Mouse (Mus musculus) layer of hippocampus, postnatal 14 days (tissue): Measurements from ENCODE around the gene D630003M21Rik. TPM values are rescaled to one million over a fixed set of nuclear protein-coding genes. Genes with fewer than 3 reads are reported as not detected.

ENCODE experiments used
- DNase-seq, 2 experiments: peaks; one replicate each; pipeline ENCODE4 v3.0.0; 2021 to 2022; ENCODE audit warnings: low spot score in 2 of 2, mixed read lengths in 1 of 2
- total RNA-seq, 2 experiments: library from RNA; stranded (reverse); gene quantifications; 2 replicates each; pipeline ENCODE4 v1.2.3; 2021

Gene D630003M21Rik
- total RNA-seq, 2 experiments from 2014 or later: 4.7 to 4.9 TPM

DNA sequence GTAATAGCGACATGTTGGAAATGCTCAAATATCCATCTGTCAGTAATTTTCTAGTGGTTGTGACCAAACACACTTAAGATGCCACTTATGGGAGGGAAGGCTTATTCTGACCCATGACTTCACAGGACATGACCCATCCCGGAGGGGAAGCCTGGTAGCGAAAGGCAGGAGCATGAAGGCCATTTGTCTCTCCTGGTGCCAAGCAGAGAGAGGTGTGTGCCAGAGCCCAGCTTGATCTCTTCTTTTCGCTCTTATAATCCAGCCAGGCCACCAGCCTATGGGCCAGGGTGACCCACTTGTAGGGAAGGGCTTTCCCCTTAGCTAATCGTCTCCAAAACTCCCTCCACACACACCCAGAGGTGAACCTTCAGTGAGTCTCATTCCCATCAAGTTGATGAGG is 9.1 kb upstream of the D630003M21Rik start:
- DNase-seq: no peak

DNA sequence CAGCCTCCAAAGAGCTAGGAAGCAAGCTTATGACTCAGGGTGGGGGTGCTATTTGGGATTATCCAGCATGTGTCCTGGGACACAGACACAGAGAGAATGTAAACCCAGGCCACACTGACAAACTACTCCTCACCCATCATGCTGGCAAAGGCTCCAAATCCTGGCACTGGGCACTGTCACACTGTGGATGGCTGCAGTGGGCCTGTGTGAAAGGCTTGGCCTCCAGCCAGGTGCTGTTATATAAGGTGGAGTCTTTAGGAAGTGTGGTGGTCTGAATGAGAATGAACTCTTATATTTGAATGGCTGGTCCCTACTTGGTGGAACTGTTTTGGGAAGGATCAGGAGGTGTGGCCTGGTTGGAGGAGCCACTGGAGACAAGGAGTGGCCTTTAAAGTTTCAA is 7.7 kb upstream of the D630003M21Rik start:
- DNase-seq: no peak

GRCm38 (mm10) chr2:158233106-158233505 is 4.1 kb upstream of the D630003M21Rik start:
- no peak for DNase-seq

GRCm38 (mm10) chr2:158232414-158232813 is 3.4 kb upstream of the D630003M21Rik start:
- no peak for DNase-seq

- DNase-seq: no peak
Observed at GRCm38 (mm10) chr2:158231071-158231470, 2.0 kb upstream of the D630003M21Rik start.

DNA sequence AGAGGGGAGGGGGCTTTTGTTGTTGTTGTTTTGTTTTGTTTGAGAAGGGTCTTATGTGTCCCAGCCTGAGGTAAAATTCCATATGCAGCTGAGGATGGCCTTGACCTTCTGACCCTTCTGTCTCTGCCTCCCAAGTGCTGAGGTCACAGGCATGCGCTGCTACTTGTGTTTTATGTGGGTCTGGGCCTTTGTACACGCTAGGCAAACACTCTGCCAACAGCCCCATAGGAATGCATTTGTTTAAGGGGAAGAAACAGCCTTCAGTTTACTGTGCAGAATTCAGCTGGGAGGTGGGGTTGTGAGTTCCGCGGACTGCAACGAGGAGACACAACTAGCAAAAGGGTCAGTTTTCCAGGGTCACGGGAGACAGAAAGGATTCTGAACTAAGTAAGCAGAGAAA is 1.6 kb upstream of the D630003M21Rik start:
- DNase-seq: no peak

DNA sequence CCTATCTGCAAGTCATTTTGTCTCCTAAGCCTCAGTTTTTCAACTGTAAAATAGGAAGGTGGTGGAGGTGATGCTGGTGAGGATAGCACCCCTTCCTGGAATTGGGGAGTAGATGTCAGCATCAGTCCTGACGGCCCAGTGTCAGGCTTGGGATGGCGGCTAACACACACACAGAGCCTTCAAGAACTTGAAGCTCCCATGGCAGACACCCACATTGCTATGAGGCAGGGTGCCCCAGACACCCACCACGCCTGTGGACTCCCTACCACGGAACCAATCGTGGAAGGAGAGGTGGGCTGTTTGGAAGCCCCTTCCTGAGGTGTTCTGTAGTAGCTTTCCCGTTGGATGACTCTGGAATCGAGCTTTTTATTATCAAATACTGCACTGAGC is 476 bp upstream of the D630003M21Rik start:
- no peak for DNase-seq

GRCm38 (mm10) chr2:158225301-158225700 is 3.7 kb downstream of the D630003M21Rik start:
- no peak for DNase-seq

GRCm38 (mm10) chr2:158223497-158223896 is 5.5 kb downstream of the D630003M21Rik start:
- no peak for DNase-seq

- no peak for DNase-seq
Observed at GRCm38 (mm10) chr2:158222664-158223063, 6.4 kb downstream of the D630003M21Rik start.

GRCm38 (mm10) chr2:158221446-158222084 is 7.5 kb downstream of the D630003M21Rik start:
- DNase-seq: no peak

DNA sequence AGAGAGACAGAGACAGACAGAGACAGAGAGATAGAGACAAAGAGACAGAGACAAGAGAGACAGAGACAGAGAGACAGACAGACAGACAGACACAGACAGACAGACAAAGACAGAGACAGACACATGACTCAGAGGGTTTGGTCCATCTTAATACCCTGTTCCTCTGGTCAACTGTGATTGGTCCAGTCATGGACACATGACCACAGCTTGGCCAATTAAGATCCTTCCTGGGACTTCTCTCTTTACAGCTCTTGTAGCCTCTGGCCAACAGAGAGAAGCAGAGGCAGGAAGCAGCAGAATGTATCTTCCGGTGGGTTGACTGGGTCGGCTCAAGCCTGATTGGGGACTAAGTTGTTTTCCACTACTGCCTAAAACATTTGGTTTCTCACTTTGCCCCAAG is 9.5 kb downstream of the D630003M21Rik start:
- DNase-seq: no peak

DNA sequence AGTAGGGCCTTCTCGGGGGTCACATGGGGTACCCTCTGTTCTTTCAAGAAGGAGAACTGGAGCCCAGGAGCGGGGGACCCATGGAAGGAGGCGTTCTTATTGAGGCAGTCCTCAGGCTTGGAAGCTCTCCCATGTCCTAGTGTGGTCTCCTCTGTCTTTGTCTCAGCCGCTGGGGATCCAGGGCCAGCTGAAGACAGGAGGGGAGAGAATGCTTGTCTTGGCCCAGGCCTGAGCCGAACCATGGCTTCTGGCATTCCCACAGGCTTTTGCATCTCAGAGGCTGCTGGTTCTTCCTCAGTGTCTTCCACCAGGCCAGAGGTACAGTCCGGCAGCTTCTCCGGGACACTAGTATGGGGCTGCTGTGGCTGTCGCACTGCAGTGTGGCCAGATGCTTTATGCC is 12.5 kb downstream of the D630003M21Rik start:
- DNase-seq: peak in 1 of 2 experiments; percentile 20

- DNase-seq: no peak
Observed at GRCm38 (mm10) chr2:158215283-158216117, 13.5 kb downstream of the D630003M21Rik start.

DNA sequence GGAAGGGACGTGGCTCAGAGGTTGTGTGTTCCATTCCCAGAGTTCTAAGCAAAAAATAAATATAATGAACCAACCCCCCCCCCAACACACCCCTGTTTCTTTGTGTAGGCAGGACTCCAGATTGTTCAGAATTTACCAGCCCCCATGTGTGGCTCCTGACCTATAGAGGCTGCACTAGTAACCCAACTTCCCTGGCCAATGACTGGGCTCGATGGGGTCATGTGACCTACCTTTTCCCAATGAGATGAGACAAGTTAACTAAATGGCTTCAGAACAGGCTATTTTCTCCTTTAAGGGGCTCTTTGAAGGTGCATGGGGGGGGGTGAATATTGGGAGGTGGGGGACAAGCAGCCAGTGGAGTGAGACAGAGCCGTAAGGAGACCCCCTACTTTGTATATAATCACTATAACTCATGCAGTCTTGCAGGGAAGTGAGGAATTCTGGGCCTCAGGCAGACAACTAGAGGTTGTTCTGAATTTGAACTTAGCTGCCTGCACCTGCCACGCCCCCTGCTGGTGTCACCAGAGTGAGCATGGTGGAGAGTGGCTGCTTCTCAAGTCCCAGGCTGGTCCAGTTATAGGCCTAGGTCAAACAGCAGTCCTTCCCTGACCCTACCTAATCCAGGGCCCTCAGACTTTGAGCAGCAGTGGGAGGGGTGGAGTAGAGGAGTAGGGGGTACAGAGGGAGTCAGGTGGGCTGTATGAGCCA is 17.1 kb downstream of the D630003M21Rik start:
- no peak for DNase-seq

DNA sequence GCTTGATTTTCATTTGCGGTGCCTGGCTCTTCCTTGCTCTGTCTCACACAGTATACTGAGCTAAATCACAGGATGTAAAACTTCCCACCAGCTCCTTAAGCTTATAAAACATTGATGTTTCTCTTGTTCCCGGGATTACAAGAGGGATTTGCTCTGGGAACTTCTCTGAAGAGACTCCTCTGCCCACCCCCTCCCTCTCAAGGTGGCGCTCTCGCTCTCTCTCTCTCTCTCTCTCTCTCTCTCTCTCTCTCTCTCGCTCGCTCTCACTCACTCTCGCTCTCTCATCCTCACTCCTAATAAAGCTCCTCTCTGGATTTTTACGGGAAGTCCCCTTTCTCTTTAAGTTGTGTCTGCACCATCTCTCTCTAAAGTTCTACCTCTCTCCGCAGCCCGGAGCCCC is 18.1 kb downstream of the D630003M21Rik start:
- DNase-seq: no peak

GRCm38 (mm10) chr2:158210503-158210902 is 18.5 kb downstream of the D630003M21Rik start:
- DNase-seq: no peak

GRCm38 (mm10) chr2:158209776-158210175 is 19.2 kb downstream of the D630003M21Rik start:
- no peak for DNase-seq

GRCm38 (mm10) chr2:158207848-158208247 is 21.2 kb downstream of the D630003M21Rik start:
- peak; percentile 84 to 87 for DNase-seq

- DNase-seq: peak; percentile 72 to 77
Observed at GRCm38 (mm10) chr2:158204114-158204513, 24.9 kb downstream of the D630003M21Rik start.

GRCm38 (mm10) chr2:158203686-158204085 is 25.3 kb downstream of the D630003M21Rik start:
- no peak for DNase-seq

GRCm38 (mm10) chr2:158199281-158199680 is 29.7 kb downstream of the D630003M21Rik start:
- DNase-seq: no peak
